Mouse (Mus musculus) right cerebral cortex, postnatal 25 days (tissue): ENCODE results near the gene Naaladl2.
"Not testable (repeated sequence)": the region's sequence is repeated elsewhere in the genome, so short reads cannot be mapped to it uniquely, and the experiment has no call there.

Source experiments
- DNase-seq: peaks from one replicate; pipeline ENCODE4 v3.0.0; 2022

The Naaladl2 gene

GRCm38 (mm10) chr3:24217476-24217875 is 926.6 kb downstream of the Naaladl2 start:
- DNase-seq = no peak

- DNase-seq = no peak
Measured at GRCm38 (mm10) chr3:24166531-24166930, 977.5 kb downstream of the Naaladl2 start.

GRCm38 (mm10) chr3:24163992-24164391 is 980.1 kb downstream of the Naaladl2 start:
- no peak for DNase-seq

GRCm38 (mm10) chr3:24151086-24151815 is 992.8 kb downstream of the Naaladl2 start:
- DNase-seq = not testable (repeated sequence)

DNA sequence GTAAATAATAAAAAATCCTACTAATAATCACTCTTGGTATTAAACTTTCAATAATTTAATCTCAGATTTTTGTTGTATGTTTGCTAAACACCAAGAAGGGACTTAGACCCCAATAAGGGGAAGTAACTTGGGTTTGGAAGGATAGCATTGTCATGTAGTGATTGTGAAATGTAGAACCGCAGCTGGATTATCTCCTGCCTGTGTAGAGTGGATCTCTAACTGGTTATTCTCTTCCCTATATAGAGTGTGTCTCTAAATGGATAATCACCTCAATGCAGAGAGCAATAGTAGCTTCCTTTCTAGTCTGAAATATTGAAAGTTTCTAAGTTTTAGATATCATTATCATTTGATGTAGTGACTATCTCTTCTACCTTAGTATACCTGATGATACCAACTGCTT is 1001.3 kb downstream of the Naaladl2 start:
- DNase-seq = no peak

- DNase-seq = no peak
Measured at GRCm38 (mm10) chr3:24138002-24138401, 1006.1 kb downstream of the Naaladl2 start.

GRCm38 (mm10) chr3:24126200-24126599 is 1017.9 kb downstream of the Naaladl2 start:
- no peak for DNase-seq

DNA sequence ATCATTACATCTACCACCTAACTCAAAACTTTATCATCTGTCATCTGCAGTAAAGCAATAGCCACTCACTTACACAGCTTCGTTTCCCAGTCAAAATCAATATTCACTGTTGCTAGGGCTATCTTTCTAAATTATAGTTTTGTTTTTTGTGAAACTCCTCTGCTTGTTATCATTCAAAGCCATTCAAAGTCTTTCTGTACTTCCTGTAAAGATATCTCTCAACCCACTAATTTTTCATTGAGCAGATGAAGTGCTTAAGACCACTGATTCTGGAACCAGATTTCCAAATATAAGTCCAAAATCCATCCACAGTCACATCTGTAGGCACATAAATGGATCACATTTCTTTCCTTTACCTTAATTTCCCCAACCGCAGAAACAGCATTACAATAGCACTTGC is 1020.0 kb downstream of the Naaladl2 start:
- DNase-seq = no peak

- no peak for DNase-seq
Measured at GRCm38 (mm10) chr3:24118136-24118535, 1025.9 kb downstream of the Naaladl2 start.

GRCm38 (mm10) chr3:24114849-24115248 is 1029.2 kb downstream of the Naaladl2 start:
- no peak for DNase-seq

DNA sequence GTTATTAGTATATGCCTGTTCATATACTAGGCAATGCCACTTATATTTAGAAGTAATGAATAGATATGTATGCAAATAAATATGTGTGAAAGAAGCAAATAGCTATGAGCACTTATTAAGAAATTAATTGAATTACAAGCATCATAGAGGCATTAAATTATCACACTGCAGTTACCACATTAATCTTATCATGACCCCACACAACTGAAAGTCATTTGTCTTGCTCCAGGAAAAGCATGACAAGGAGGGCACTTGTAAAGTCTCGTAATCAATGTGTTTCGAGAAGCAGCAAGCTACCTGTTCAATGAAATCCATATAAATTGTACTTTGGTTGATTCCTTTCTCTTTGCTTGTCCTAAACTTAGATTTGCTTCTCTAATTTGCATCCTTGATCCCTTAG is 1030.7 kb downstream of the Naaladl2 start:
- DNase-seq = no peak

GRCm38 (mm10) chr3:24106391-24106790 is 1037.7 kb downstream of the Naaladl2 start:
- no peak for DNase-seq

- no peak for DNase-seq
Measured at GRCm38 (mm10) chr3:24079761-24080160, 1064.3 kb downstream of the Naaladl2 start.

- DNase-seq = no peak
Measured at GRCm38 (mm10) chr3:24071169-24071797, 1072.8 kb downstream of the Naaladl2 start.

- no peak for DNase-seq
Measured at GRCm38 (mm10) chr3:24070424-24071168, 1073.5 kb downstream of the Naaladl2 start.

DNA sequence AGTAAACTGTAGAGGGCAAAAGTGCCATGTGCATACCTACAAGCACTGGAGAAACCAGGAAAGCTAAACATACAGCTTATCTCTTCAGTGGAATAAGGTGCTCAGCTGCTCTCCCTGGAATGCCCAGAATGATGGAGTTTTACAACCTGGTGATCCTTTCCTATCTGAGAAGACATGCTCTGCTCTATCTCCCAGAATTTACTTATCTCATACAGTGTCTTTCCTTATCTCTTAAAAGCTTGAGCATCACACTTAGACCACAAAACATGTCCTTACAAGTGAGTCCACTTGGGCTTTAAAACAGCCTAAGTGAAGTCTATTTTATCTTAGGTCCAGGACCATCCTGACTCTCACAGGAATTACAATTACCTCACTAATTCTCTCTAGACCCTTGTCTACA is 1095.8 kb downstream of the Naaladl2 start:
- DNase-seq = no peak

DNA sequence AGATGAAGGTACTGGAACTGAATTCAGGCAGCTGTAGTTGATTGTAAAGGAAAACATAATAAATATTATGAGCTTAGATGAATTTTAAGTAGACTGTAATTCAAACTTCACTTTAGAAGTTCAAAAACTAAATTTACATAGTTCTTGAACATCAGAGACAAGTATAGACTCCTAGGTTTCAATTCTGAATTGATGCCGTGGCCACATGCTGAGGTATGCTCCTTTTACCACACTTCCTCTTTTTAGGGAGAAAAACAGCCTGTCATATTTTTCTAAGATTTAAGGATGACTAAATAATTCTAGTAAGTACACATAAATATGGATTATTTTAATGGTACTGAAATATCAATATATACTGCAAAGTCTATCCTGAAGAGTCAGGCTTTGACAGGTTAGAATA is 1142.3 kb downstream of the Naaladl2 start:
- DNase-seq = no peak

GRCm38 (mm10) chr3:23973727-23974126 is 1170.3 kb downstream of the Naaladl2 start:
- DNase-seq = no peak

DNA sequence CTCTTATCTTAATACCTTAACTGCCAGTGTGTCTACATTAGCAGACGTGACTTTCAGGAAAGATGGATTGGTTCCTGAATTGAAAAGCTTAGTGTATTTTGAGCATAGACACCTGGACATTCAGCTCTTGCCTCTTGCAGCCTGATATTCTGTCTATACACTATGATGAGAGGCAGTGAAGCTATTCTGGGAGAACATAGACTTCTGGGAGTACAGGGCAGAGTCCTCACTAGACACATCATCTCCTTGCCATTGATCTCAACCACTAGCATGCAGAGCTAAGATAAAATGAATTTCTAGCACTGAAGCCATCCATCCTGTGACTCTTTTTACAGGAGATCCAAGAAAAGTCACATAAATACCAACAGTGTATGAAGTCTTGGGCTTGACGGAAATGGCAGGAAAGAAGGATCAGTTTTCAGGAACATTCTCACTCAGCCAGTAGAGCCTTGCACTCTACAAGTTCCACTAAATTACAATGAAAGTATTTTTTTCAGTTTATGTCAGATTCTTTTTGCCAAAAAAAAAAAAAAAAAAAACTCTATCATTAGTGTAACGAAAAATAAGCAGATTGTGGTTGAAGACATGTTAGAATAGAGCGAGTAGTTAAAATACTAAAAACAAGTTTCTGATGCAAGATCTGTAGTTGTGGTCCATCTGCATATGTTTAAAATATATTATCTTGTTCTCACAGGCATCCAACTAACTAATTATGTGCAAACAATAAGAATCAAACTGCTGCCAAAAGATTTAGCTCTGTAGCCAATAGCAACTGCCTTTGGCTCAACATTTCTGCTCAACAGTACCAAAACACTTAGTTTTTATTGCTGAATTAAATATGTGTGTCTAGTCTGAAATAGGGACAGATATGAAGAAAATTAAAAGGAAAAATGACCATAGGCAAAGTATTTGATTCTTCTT is 1171.1 kb downstream of the Naaladl2 start:
- DNase-seq = no peak

GRCm38 (mm10) chr3:23962961-23963621 is 1181.0 kb downstream of the Naaladl2 start:
- DNase-seq = no peak

GRCm38 (mm10) chr3:23946182-23946581 is 1197.9 kb downstream of the Naaladl2 start:
- DNase-seq = no peak

GRCm38 (mm10) chr3:23937299-23937698 is 1206.8 kb downstream of the Naaladl2 start:
- no peak for DNase-seq
